Mouse (Mus musculus) heart, postnatal 0 days (tissue): ENCODE data around the gene Itpr1.

ENCODE experiments used
- CTCF ChIP-seq: IDR thresholded peaks from 2 replicates; pipeline ENCODE4 v1.5.1; 2016; ENCODE audit warnings: antibody characterized with exemption, control low read depth, low read depth
- EP300 ChIP-seq: IDR thresholded peaks from 2 replicates; pipeline ENCODE4 v1.6.1; 2016; ENCODE audit warnings: antibody characterized with exemption, low read depth

DNA sequence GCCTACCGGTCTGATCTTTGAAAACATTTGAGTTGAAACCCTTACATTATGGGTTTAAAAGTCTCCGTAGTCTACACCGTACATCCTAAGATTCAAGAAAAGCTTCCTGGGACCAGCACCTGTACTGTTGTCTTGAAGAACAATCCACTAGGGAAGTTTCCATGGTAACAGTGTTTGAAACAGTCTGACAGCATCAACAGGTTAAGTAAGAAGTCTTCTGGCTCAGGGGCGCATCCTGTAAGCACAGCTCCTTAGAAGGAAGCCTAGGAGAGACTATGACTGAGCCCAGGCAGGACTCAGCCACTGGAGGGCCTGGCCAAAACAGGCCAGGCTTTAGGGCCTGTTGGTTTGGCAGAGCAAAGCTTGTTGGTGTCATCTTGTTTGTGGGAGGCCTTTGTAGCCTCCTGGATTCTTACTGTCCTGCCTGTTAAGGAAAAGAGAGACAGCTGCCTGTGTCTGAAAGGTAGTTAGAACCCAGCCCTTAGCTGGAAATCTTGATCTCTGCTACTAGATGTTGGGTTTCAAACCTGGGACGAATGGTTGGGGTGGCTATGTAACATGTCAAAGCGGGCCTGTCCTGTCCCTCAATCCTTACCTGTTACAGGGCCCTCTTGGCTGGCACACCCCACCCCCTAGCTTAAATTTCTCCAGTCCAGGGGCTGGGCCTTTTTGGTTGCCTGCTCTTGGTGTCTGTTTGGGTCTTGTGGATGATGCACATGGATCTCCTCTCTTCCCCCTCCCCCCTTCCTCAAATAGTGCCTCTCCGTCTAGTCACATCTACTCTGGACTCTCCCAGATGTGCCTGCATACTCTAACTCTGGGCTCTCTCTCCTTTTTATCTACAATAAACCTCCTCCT is 242.3 kb downstream of the Itpr1 start:
- TF ChIP-seq CTCF = no peak
- no peak for TF ChIP-seq EP300
